Mouse (Mus musculus): ENCODE results near the gene Litaf. TPM values are rescaled to one million over a fixed set of nuclear protein-coding genes. Genes with fewer than 3 reads are reported as not detected.

Gene Litaf
- 107 and 110 TPM in 2 replicates for polyA plus RNA-seq (2015; fragmentation: Nextera tagmentation; extraction: Ambion mirVana)

- Histone ChIP-seq H3K4me1 (peaks cover 63% of the 10 kb centered on the region), H3K9ac (peak within 1 kb of the TSS; percentile 90)
Observed at GRCm38 (mm10) chr16:11066029-11066832, at the start of gene Litaf. Gene Litaf (minus strand): TSS chr16:11066157.

GRCm38 (mm10) chr16:11109198-11109740, 43.3 kb upstream of the Litaf start:
- Histone ChIP-seq H3K36me3 (peaks cover 23% of the 10 kb centered on the region), H3K27me3 (no peaks in the 10 kb centered on the region), H3K4me3 (replicated peaks) (no peak overlapping the region), H3K9me3 (replicated peaks) (no peaks in the 10 kb centered on the region), H3K4me1 (no peaks in the 10 kb centered on the region), H3K9ac (no peak overlapping the region), H3K27ac (replicated peaks) (no peak overlapping the region), H3K4me2 (replicated peaks) (no peak overlapping the region)
- no peak for ATAC-seq (ENCODE audit: insufficient number of reproducible peaks, low FRiP score, low TSS enrichment, low read depth)
- 68% methylated on average over 4 of the region's 4 CpGs for WGBS

More at GRCm38 (mm10) chr16:11066029-11066832, at the start of gene Litaf:
- under 1% methylated on average over 75 of the region's 78 CpGs for WGBS
- H3K4me2 ChIP-seq (replicated peaks), result peak within 1 kb of the TSS; percentile 67
- H3K4me3 ChIP-seq (replicated peaks), result peak within 1 kb of the TSS; percentile 89
- no peaks in the 10 kb centered on the region for H3K27me3 ChIP-seq
- ATAC-seq (ENCODE audit: insufficient number of reproducible peaks, low FRiP score, low TSS enrichment, low read depth), result peak; percentile 96
- H3K27ac ChIP-seq (replicated peaks), result peak within 1 kb of the TSS; percentile 93
- peaks cover 3% of the 10 kb centered on the region; the same call in 1 of the 2 replicates for H3K36me3 ChIP-seq
- H3K9me3 ChIP-seq (replicated peaks), result no peaks in the 10 kb centered on the region

- Histone ChIP-seq H3K4me3 (replicated peaks) (no peak overlapping the region), H3K36me3 (peaks cover 24% of the 10 kb centered on the region)
Observed at GRCm38 (mm10) chr16:11104905-11105304, 38.9 kb upstream of the Litaf start.

GRCm38 (mm10) chr16:11097301-11097700, 31.3 kb upstream of the Litaf start:
- Histone ChIP-seq H3K9me3 (replicated peaks) (no peaks in the 10 kb centered on the region), H3K4me2 (replicated peaks) (no peak overlapping the region), H3K36me3 (peaks cover 17% of the 10 kb centered on the region; the same call in 1 of the 2 replicates), H3K27me3 (no peaks in the 10 kb centered on the region), H3K4me3 (replicated peaks) (no peak overlapping the region), H3K27ac (replicated peaks) (no peak overlapping the region), H3K4me1 (no peaks in the 10 kb centered on the region), H3K9ac (no peak overlapping the region)
- no peak for ATAC-seq (ENCODE audit: insufficient number of reproducible peaks, low FRiP score, low TSS enrichment, low read depth)
- WGBS, result 65% methylated on average over 3 of the region's 3 CpGs

More at GRCm38 (mm10) chr16:11104905-11105304, 38.9 kb upstream of the Litaf start:
- Histone ChIP-seq H3K27ac (replicated peaks) (no peak overlapping the region), H3K9me3 (replicated peaks) (no peaks in the 10 kb centered on the region), H3K4me1 (no peaks in the 10 kb centered on the region), H3K4me2 (replicated peaks) (no peak overlapping the region), H3K9ac (no peak overlapping the region), H3K27me3 (no peaks in the 10 kb centered on the region)
- WGBS, result 79% methylated on average over 1 of the region's 1 CpGs
- ATAC-seq (ENCODE audit: insufficient number of reproducible peaks, low FRiP score, low TSS enrichment, low read depth), result no peak

GRCm38 (mm10) chr16:11093717-11094386, 27.9 kb upstream of the Litaf start:
- Histone ChIP-seq H3K4me2 (replicated peaks) (no peak overlapping the region), H3K4me3 (replicated peaks) (no peak overlapping the region), H3K9ac (no peak overlapping the region), H3K27ac (replicated peaks) (no peak overlapping the region), H3K9me3 (replicated peaks) (no peaks in the 10 kb centered on the region), H3K4me1 (no peaks in the 10 kb centered on the region), H3K36me3 (peaks cover 38% of the 10 kb centered on the region), H3K27me3 (no peaks in the 10 kb centered on the region)
- no peak for ATAC-seq (ENCODE audit: insufficient number of reproducible peaks, low FRiP score, low TSS enrichment, low read depth)
- 88% methylated on average over 13 of the region's 13 CpGs for WGBS

GRCm38 (mm10) chr16:11092523-11092922, 26.6 kb upstream of the Litaf start:
- Histone ChIP-seq H3K27ac (replicated peaks) (no peak overlapping the region), H3K9me3 (replicated peaks) (no peaks in the 10 kb centered on the region), H3K9ac (no peak overlapping the region), H3K4me2 (replicated peaks) (no peak overlapping the region), H3K36me3 (peaks cover 51% of the 10 kb centered on the region), H3K27me3 (no peaks in the 10 kb centered on the region), H3K4me1 (no peaks in the 10 kb centered on the region), H3K4me3 (replicated peaks) (no peak overlapping the region)
- WGBS, result 77% methylated on average over 3 of the region's 3 CpGs
- ATAC-seq (ENCODE audit: insufficient number of reproducible peaks, low FRiP score, low TSS enrichment, low read depth), result no peak

GRCm38 (mm10) chr16:11092061-11092460, 26.1 kb upstream of the Litaf start:
- no peaks in the 10 kb centered on the region for H3K27me3 ChIP-seq
- 78% methylated on average over 4 of the region's 4 CpGs for WGBS
- no peaks in the 10 kb centered on the region for H3K9me3 ChIP-seq (replicated peaks)
- H3K36me3 ChIP-seq, result peaks cover 56% of the 10 kb centered on the region
- H3K4me1 ChIP-seq, result no peaks in the 10 kb centered on the region
- no peak overlapping the region for H3K4me3 ChIP-seq (replicated peaks)
- H3K27ac ChIP-seq (replicated peaks), result no peak overlapping the region
- no peak overlapping the region for H3K4me2 ChIP-seq (replicated peaks)
- H3K9ac ChIP-seq, result no peak overlapping the region
- ATAC-seq (ENCODE audit: insufficient number of reproducible peaks, low FRiP score, low TSS enrichment, low read depth), result no peak

- Histone ChIP-seq H3K36me3 (peaks cover 61% of the 10 kb centered on the region), H3K27me3 (no peaks in the 10 kb centered on the region), H3K9me3 (replicated peaks) (no peaks in the 10 kb centered on the region), H3K27ac (replicated peaks) (peak overlapping the region; percentile 9; the same call in 1 of the 2 replicates), H3K4me1 (no peaks in the 10 kb centered on the region), H3K4me3 (replicated peaks) (no peak overlapping the region), H3K4me2 (replicated peaks) (no peak overlapping the region), H3K9ac (no peak overlapping the region)
- no peak for ATAC-seq (ENCODE audit: insufficient number of reproducible peaks, low FRiP score, low TSS enrichment, low read depth)
- WGBS, result 72% methylated on average over 10 of the region's 10 CpGs
Observed at GRCm38 (mm10) chr16:11090836-11091570, 25.0 kb upstream of the Litaf start.

GRCm38 (mm10) chr16:11086856-11087588, 21.1 kb upstream of the Litaf start:
- Histone ChIP-seq H3K4me3 (replicated peaks) (no peak overlapping the region), H3K4me2 (replicated peaks) (no peak overlapping the region), H3K36me3 (peaks cover 81% of the 10 kb centered on the region), H3K9ac (no peak overlapping the region), H3K27me3 (no peaks in the 10 kb centered on the region), H3K27ac (replicated peaks) (no peak overlapping the region), H3K9me3 (replicated peaks) (no peaks in the 10 kb centered on the region), H3K4me1 (no peaks in the 10 kb centered on the region)
- WGBS, result 69% methylated on average over 5 of the region's 5 CpGs
- no peak for ATAC-seq (ENCODE audit: insufficient number of reproducible peaks, low FRiP score, low TSS enrichment, low read depth)

GRCm38 (mm10) chr16:11086299-11086698, 20.3 kb upstream of the Litaf start:
- no peaks in the 10 kb centered on the region for H3K27me3 ChIP-seq
- no peak overlapping the region for H3K9ac ChIP-seq
- H3K4me2 ChIP-seq (replicated peaks), result no peak overlapping the region
- no peaks in the 10 kb centered on the region for H3K4me1 ChIP-seq
- H3K36me3 ChIP-seq, result peaks cover 78% of the 10 kb centered on the region
- 94% methylated on average over 3 of the region's 3 CpGs for WGBS
- H3K9me3 ChIP-seq (replicated peaks), result no peaks in the 10 kb centered on the region
- ATAC-seq (ENCODE audit: insufficient number of reproducible peaks, low FRiP score, low TSS enrichment, low read depth), result no peak
- no peak overlapping the region for H3K4me3 ChIP-seq (replicated peaks)
- no peak overlapping the region for H3K27ac ChIP-seq (replicated peaks)
